Comparison of ENCODE assay signal across 8 mouse cellular contexts in the genomic region with DNA sequence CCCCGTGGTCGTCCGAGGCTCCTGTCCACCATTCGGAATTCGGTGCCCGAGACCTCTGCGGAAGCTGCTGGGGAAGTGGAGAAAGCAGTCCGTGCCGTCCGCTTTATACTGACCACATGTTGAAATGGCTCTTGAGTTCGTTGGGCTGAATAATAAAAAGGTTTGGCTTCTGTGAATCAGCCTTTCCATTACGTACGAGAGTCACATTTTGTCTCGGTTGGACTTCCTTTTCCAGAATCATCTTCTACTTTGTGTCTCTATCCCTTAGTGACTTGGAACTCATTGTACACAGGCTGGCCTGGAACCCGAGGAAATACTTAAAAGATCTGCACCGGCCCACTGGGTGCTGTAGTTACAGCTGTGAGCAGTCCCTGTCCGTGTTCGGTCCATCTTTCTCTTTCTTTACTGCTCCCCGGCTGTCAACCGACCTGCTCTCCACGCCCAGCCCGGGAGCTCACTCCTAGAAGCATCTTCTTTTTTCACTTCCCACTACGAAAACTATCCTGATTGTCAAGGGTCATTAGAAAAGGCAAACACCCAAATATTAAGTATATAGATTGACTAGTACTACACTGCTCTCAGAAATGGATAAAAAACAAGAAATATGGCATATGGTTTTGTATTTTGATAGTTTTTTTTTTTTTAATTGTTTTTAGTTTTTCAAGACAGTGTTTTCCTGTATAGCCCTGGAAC. TPM values are rescaled to one million over a fixed set of nuclear protein-coding genes. Genes with fewer than 3 reads are reported as not detected.
A peak's percentile ranks its signal among the peaks of the same experiment; 100 is the strongest.
DNase-seq lines count a peak whose midpoint lies in the region; ATAC-seq and TF ChIP-seq lines count a peak whose summit lies in the region.

No protein-coding gene starts in this region.

- no peaks in the 10 kb centered on the region for H3K27me3 ChIP-seq in heart, adult 2 months (ENCODE audit: control insufficient read depth, insufficient read depth, low read length)
- H3K27me3 ChIP-seq in hindbrain, embryonic 12.5 days = no peaks in the 10 kb centered on the region
- no peaks in the 10 kb centered on the region for H3K27me3 ChIP-seq in liver, embryonic 16.5 days (ENCODE audit: control insufficient read depth, insufficient read depth, low read depth, low read length)

- H3K27ac ChIP-seq in heart, adult 2 months = peak overlapping the region; percentile 98
- peak overlapping the region; percentile 95 for H3K27ac ChIP-seq in hindbrain, embryonic 12.5 days
- H3K27ac ChIP-seq in liver, embryonic 16.5 days (ENCODE audit: low read length) = peak overlapping the region; percentile 93

- no peak for TF ChIP-seq POLR2A in heart, adult 2 months (IDR thresholded peaks at IDR 0.05; ENCODE audit: insufficient read depth, low read depth, low read length)

- 1% methylated on average over 23 of the region's 23 CpGs for WGBS in heart, adult 2 months
- under 1% methylated on average over 23 of the region's 23 CpGs for WGBS in hindbrain, embryonic 12.5 days
- WGBS in liver, embryonic 16.5 days (ENCODE audit: insufficient replicate concordance) = under 1% methylated on average over 23 of the region's 23 CpGs

- DNase-seq in heart, adult 2 months = no peak
- DNase-seq in heart, postnatal 36 days = no peak
- peak; percentile 32 for DNase-seq in ZHBTc4 (ENCODE audit: low read depth, low spot score)
- no peak for DNase-seq in frontal cortex, postnatal 36 days (ENCODE audit: low spot score in 2 of 2)
- DNase-seq in gastrocnemius, postnatal 36 days = no peak

- TF ChIP-seq EP300 in heart, adult 2 months (IDR thresholded peaks at IDR 0.05; ENCODE audit: insufficient read depth, low read depth, low read length) = no peak; the same call in 1 of the 2 replicates

- peak overlapping the region; percentile 81 for H3K9ac ChIP-seq in heart, adult 2 months (ENCODE audit: low read depth, low read length)
- peak overlapping the region; percentile 85 for H3K9ac ChIP-seq in hindbrain, embryonic 12.5 days
- H3K9ac ChIP-seq in liver, embryonic 16.5 days (ENCODE audit: low read depth, low read length) = peak overlapping the region; percentile 89

- H3K4me1 ChIP-seq in heart, adult 2 months (ENCODE audit: control insufficient read depth, insufficient read depth, low read length) = peaks cover 6% of the 10 kb centered on the region
- peaks cover 21% of the 10 kb centered on the region for H3K4me1 ChIP-seq in hindbrain, embryonic 12.5 days
- peaks cover 39% of the 10 kb centered on the region for H3K4me1 ChIP-seq in liver, embryonic 16.5 days (ENCODE audit: control insufficient read depth, low read depth, low read length)

- no peak for TF ChIP-seq CTCF in heart, adult 2 months (IDR thresholded peaks at IDR 0.05)

- ATAC-seq in hindbrain, embryonic 12.5 days (ENCODE audit: low FRiP score) = no peak; the same call in 1 of the 2 replicates
- no peak for ATAC-seq in liver, embryonic 16.5 days (ENCODE audit: low read depth)
- no peak for ATAC-seq in megakaryocyte-erythroid progenitor cell, adult 5-6 weeks (replicated peaks; ENCODE audit: low FRiP score, low TSS enrichment, poor library complexity, severe bottlenecking)

- peak overlapping the region; percentile 86 for H3K4me2 ChIP-seq in hindbrain, embryonic 12.5 days (replicated peaks)
- peak overlapping the region; percentile 96 for H3K4me2 ChIP-seq in liver, embryonic 16.5 days (ENCODE audit: low read depth, low read length)

- no peaks in the 10 kb centered on the region for H3K9me3 ChIP-seq in hindbrain, embryonic 12.5 days (replicated peaks)
- no peaks in the 10 kb centered on the region for H3K9me3 ChIP-seq in liver, embryonic 16.5 days (replicated peaks; ENCODE audit: control insufficient read depth, low read length)

- H3K4me3 ChIP-seq in heart, adult 2 months = peak overlapping the region; percentile 85
- peak overlapping the region; percentile 69 for H3K4me3 ChIP-seq in hindbrain, embryonic 12.5 days
- H3K4me3 ChIP-seq in liver, embryonic 16.5 days (ENCODE audit: low read depth, low read length) = peak overlapping the region; percentile 97

- peaks cover 1% of the 10 kb centered on the region; the same call in 1 of the 2 replicates for H3K79me2 ChIP-seq in heart, adult 2 months (replicated peaks; ENCODE audit: control insufficient read depth, insufficient read depth, low read length)

- intact Hi-C loops in heart, adult 2 months (cut with DNase I) = loop anchor here (1.0 kb wide), 1 partner anchor 8 kb away; a partner anchor contains a TSS
- intact Hi-C loops in heart, postnatal 36 days (cut with DNase I) = loop anchor here (1.0 kb wide), 1 partner anchor 8 kb away; a partner anchor contains a TSS
- intact Hi-C loops in gastrocnemius, postnatal 36 days (cut with DNase I) = loop anchor here (2.0 kb wide), 1 partner anchor 31 kb away; no protein-coding TSS in a partner anchor

- no peaks in the 10 kb centered on the region; the same call in 1 of the 2 replicates for H3K36me3 ChIP-seq in heart, adult 2 months (ENCODE audit: control insufficient read depth, insufficient read depth, low read length)
- H3K36me3 ChIP-seq in hindbrain, embryonic 12.5 days = peaks cover 38% of the 10 kb centered on the region
- H3K36me3 ChIP-seq in liver, embryonic 16.5 days (ENCODE audit: control insufficient read depth, insufficient read depth) = peaks cover 25% of the 10 kb centered on the region

RNA-seq across cellular contexts. Expression of a gene that starts 0.7 kb away (rescaled TPM):
- 100 to 1,000 TPM; 221 to 246 TPM for total RNA-seq in heart, adult 2 months (2021)
- 115 and 174 TPM in 2 replicates for polyA plus RNA-seq in heart, adult 2 months (2012; rRNA removed)
- 100 to 1,000 TPM; 252 to 258 TPM for total RNA-seq in heart, postnatal 36 days (2021)
- 473 and 486 TPM in 2 replicates for polyA plus RNA-seq in hindbrain, embryonic 12.5 days (2016; fragmentation: Nextera tagmentation; extraction: Ambion mirVana)
- 793 and 897 TPM in 2 replicates for polyA plus RNA-seq in liver, embryonic 16.5 days (2015; fragmentation: Nextera tagmentation; extraction: Ambion mirVana)
- total RNA-seq in megakaryocyte-erythroid progenitor cell, adult 5-6 weeks (2014; fragmentation: Nextera tagmentation) = 236 and 270 TPM in 2 replicates
- 334 and 373 TPM in 2 replicates for total RNA-seq in megakaryocyte-erythroid progenitor cell, adult 5-6 weeks (2017)
- total RNA-seq in gastrocnemius, postnatal 36 days (2021) = 100 to 1,000 TPM; 174 to 203 TPM

RNA-seq across cellular contexts. Expression of a gene that starts 7.7 kb away (rescaled TPM):
- total RNA-seq in heart, adult 2 months (2021) = 100 to 1,000 TPM; 139 to 144 TPM
- polyA plus RNA-seq in heart, adult 2 months (2012; rRNA removed) = 245 and 257 TPM in 2 replicates
- total RNA-seq in heart, postnatal 36 days (2021) = 100 to 1,000 TPM; 147 to 150 TPM
- polyA plus RNA-seq in hindbrain, embryonic 12.5 days (2016; fragmentation: Nextera tagmentation; extraction: Ambion mirVana) = 548 TPM in 2 replicates
- 201 and 205 TPM in 2 replicates for polyA plus RNA-seq in liver, embryonic 16.5 days (2015; fragmentation: Nextera tagmentation; extraction: Ambion mirVana)
- 248 and 334 TPM in 2 replicates for total RNA-seq in megakaryocyte-erythroid progenitor cell, adult 5-6 weeks (2014; fragmentation: Nextera tagmentation)
- total RNA-seq in megakaryocyte-erythroid progenitor cell, adult 5-6 weeks (2017) = 96.3 and 154 TPM in 2 replicates
- total RNA-seq in gastrocnemius, postnatal 36 days (2021) = 10 to 100 TPM; 73.1 to 77.1 TPM

RNA-seq across cellular contexts. Expression of a gene that starts 22.8 kb away (rescaled TPM):
- total RNA-seq in heart, adult 2 months (2021) = under 1 TPM in 1 of 2 experiments, not detected in 1; 0.34 TPM
- 0.64 and 0.96 TPM in 2 replicates for polyA plus RNA-seq in heart, adult 2 months (2012; rRNA removed)
- under 1 TPM in 1 of 2 experiments, not detected in 1; 0.67 TPM for total RNA-seq in heart, postnatal 36 days (2021)
- not detected in 2 replicates for polyA plus RNA-seq in hindbrain, embryonic 12.5 days (2016; fragmentation: Nextera tagmentation; extraction: Ambion mirVana)
- 0.20 and 1.2 TPM in 2 replicates for polyA plus RNA-seq in liver, embryonic 16.5 days (2015; fragmentation: Nextera tagmentation; extraction: Ambion mirVana)
- not detected in 2 replicates for total RNA-seq in megakaryocyte-erythroid progenitor cell, adult 5-6 weeks (2014; fragmentation: Nextera tagmentation)
- not detected in 2 replicates for total RNA-seq in megakaryocyte-erythroid progenitor cell, adult 5-6 weeks (2017)
- 100 to 1,000 TPM; 153 to 173 TPM for total RNA-seq in gastrocnemius, postnatal 36 days (2021)

RNA-seq across cellular contexts. Expression of a gene that starts 24.2 kb away (rescaled TPM):
- 10 to 100 TPM; 38.5 to 43.9 TPM for total RNA-seq in heart, adult 2 months (2021)
- 84.9 and 97.4 TPM in 2 replicates for polyA plus RNA-seq in heart, adult 2 months (2012; rRNA removed)
- total RNA-seq in heart, postnatal 36 days (2021) = 10 to 100 TPM; 43.1 to 43.7 TPM
- 210 and 219 TPM in 2 replicates for polyA plus RNA-seq in hindbrain, embryonic 12.5 days (2016; fragmentation: Nextera tagmentation; extraction: Ambion mirVana)
- 38.5 and 39.1 TPM in 2 replicates for polyA plus RNA-seq in liver, embryonic 16.5 days (2015; fragmentation: Nextera tagmentation; extraction: Ambion mirVana)
- 60.4 and 62.7 TPM in 2 replicates for total RNA-seq in megakaryocyte-erythroid progenitor cell, adult 5-6 weeks (2014; fragmentation: Nextera tagmentation)
- total RNA-seq in megakaryocyte-erythroid progenitor cell, adult 5-6 weeks (2017) = 18.5 and 18.8 TPM in 2 replicates
- 10 to 100 TPM; 19.9 to 23.8 TPM for total RNA-seq in gastrocnemius, postnatal 36 days (2021)

RNA-seq across cellular contexts. Expression of a gene that starts 24.4 kb away (rescaled TPM):
- total RNA-seq in heart, adult 2 months (2021) = 10 to 100 TPM; 48.7 to 52.0 TPM
- 13.6 and 15.6 TPM in 2 replicates for polyA plus RNA-seq in heart, adult 2 months (2012; rRNA removed)
- total RNA-seq in heart, postnatal 36 days (2021) = 10 to 100 TPM; 46.4 to 47.8 TPM
- polyA plus RNA-seq in hindbrain, embryonic 12.5 days (2016; fragmentation: Nextera tagmentation; extraction: Ambion mirVana) = 539 and 588 TPM in 2 replicates
- 52.4 and 87.2 TPM in 2 replicates for polyA plus RNA-seq in liver, embryonic 16.5 days (2015; fragmentation: Nextera tagmentation; extraction: Ambion mirVana)
- 157 and 232 TPM in 2 replicates for total RNA-seq in megakaryocyte-erythroid progenitor cell, adult 5-6 weeks (2014; fragmentation: Nextera tagmentation)
- total RNA-seq in megakaryocyte-erythroid progenitor cell, adult 5-6 weeks (2017) = 208 and 278 TPM in 2 replicates
- total RNA-seq in gastrocnemius, postnatal 36 days (2021) = 10 to 100 TPM; 36.1 to 41.5 TPM

Comparison
In these comparisons a context has a peak if more than half of its experiments do, and no peak if none do; other contexts are left out.
1. RNA of a gene that starts 22.8 kb away (total RNA-seq): 153 to 173 TPM in gastrocnemius, postnatal 36 days; 0.67 TPM in heart, postnatal 36 days, 0.34 TPM in heart, adult 2 months and not detected in megakaryocyte-erythroid progenitor cell, adult 5-6 weeks; every median in the first group is over 10 times any median in the second.
2. Peak in every context shown above with its lines, with median percentiles within 50 percentile points of each other: H3K27ac ChIP-seq, H3K4me3 ChIP-seq and H3K9ac ChIP-seq.